Mouse (Mus musculus) adrenal gland, postnatal 10 days (tissue): ENCODE data around the gene Dusp7. TPM values are rescaled to one million over a fixed set of nuclear protein-coding genes. Genes with fewer than 3 reads are reported as not detected.
A peak's percentile ranks its signal among the peaks of the same experiment; 100 is the strongest.

ENCODE experiments used
- DNase-seq: peaks from one replicate; pipeline ENCODE4 v3.0.0; 2021; ENCODE audit warnings: mixed read lengths
- long read RNA-seq, 2 experiments: library from polyadenylated mRNA; stranded (forward); transcript quantifications; one replicate each; pipeline ENCODE4 v2.0.0; 2021
- total RNA-seq, 2 experiments: library from RNA; stranded (reverse); gene quantifications; 2 replicates each; pipeline ENCODE4 v1.2.3; 2021

Gene Dusp7
- 10 to 100 TPM; 21.0 to 26.1 TPM for total RNA-seq
- long read RNA-seq, experiment 1, partial matches to known transcripts, result 0 of 6 reads
- long read RNA-seq, experiment 1, other reads (novel, unspliced or antisense), result 5 of 6 reads
- long read RNA-seq, experiment 2, partial matches to known transcripts, result 0 of 2 reads
- long read RNA-seq, experiment 2, other reads (novel, unspliced or antisense), result 1 of 2 reads

GRCm38 (mm10) chr9:106368112-106368717, at the start of gene Dusp7:
Dusp7 (plus strand) TSS chr9:106368632.
- DNase-seq, result peak; percentile 90

GRCm38 (mm10) chr9:106319095-106319494, 49.3 kb upstream of the Dusp7 start:
- DNase-seq, result peak; percentile 37

- DNase-seq, result no peak
Observed at GRCm38 (mm10) chr9:106322497-106322896, 45.9 kb upstream of the Dusp7 start.

- DNase-seq, result no peak
Observed at GRCm38 (mm10) chr9:106326241-106326640, 42.2 kb upstream of the Dusp7 start.

- DNase-seq, result no peak
Observed at GRCm38 (mm10) chr9:106327125-106327809, 41.2 kb upstream of the Dusp7 start.

GRCm38 (mm10) chr9:106328068-106328610, 40.3 kb upstream of the Dusp7 start:
- DNase-seq, result no peak

- DNase-seq, result no peak
Observed at GRCm38 (mm10) chr9:106328772-106329511, 39.5 kb upstream of the Dusp7 start.

GRCm38 (mm10) chr9:106332746-106333145, 35.7 kb upstream of the Dusp7 start:
- no peak for DNase-seq

GRCm38 (mm10) chr9:106337620-106338019, 30.8 kb upstream of the Dusp7 start:
- no peak for DNase-seq

- DNase-seq, result no peak
Observed at GRCm38 (mm10) chr9:106338462-106339172, 29.8 kb upstream of the Dusp7 start.

GRCm38 (mm10) chr9:106339173-106339558, 29.3 kb upstream of the Dusp7 start:
- no peak for DNase-seq

- DNase-seq, result no peak
Observed at GRCm38 (mm10) chr9:106339730-106340129, 28.7 kb upstream of the Dusp7 start.

GRCm38 (mm10) chr9:106340501-106341312, 27.7 kb upstream of the Dusp7 start:
- no peak for DNase-seq

GRCm38 (mm10) chr9:106341313-106341686, 27.1 kb upstream of the Dusp7 start:
- DNase-seq, result no peak

- no peak for DNase-seq
Observed at GRCm38 (mm10) chr9:106342573-106342972, 25.9 kb upstream of the Dusp7 start.

GRCm38 (mm10) chr9:106345167-106345566, 23.3 kb upstream of the Dusp7 start:
- DNase-seq, result peak; percentile 82

- DNase-seq, result no peak
Observed at GRCm38 (mm10) chr9:106345630-106346029, 22.8 kb upstream of the Dusp7 start.

GRCm38 (mm10) chr9:106348281-106348680, 20.2 kb upstream of the Dusp7 start:
- DNase-seq, result no peak

- peak; percentile 52 for DNase-seq
Observed at GRCm38 (mm10) chr9:106349075-106349474, 19.4 kb upstream of the Dusp7 start.

- no peak for DNase-seq
Observed at GRCm38 (mm10) chr9:106351178-106351577, 17.3 kb upstream of the Dusp7 start.

GRCm38 (mm10) chr9:106353779-106354178, 14.7 kb upstream of the Dusp7 start:
- DNase-seq, result no peak
